In the genomic region with DNA sequence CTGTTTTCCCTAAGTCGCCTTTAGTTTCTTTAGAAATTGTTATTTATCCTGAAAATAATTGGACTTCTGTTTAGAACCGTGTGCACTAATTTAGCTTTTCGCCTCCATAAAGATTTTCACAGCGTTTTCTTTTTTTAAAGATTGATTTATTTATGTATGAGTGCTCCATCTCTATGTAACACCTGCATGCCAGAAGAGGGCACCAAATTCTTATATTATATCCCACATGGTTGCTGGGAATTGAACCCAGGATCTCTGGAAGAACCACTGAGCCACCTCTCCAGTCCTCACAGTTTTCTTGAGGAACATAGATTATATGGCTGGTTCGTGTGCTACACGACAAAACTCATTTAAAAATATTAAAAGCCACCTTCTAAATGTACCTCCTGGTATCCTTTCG, we compare ENCODE assay signal across 8 mouse cellular contexts. TPM values are rescaled to one million over a fixed set of nuclear protein-coding genes. Genes with fewer than 3 reads are reported as not detected.
A peak's percentile ranks its signal among the peaks of the same experiment; 100 is the strongest.
DNase-seq lines count a peak whose midpoint lies in the region; ATAC-seq lines count a peak whose summit lies in the region.

No protein-coding gene starts in this region.

- H3K9ac ChIP-seq in heart, embryonic 13.5 days = peak overlapping the region; percentile 94
- H3K9ac ChIP-seq in hindbrain, embryonic 11.5 days (ENCODE audit: low read depth, low read length) = peak overlapping the region; percentile 66
- peak overlapping the region; percentile 74 for H3K9ac ChIP-seq in midbrain, embryonic 14.5 days (replicated peaks; ENCODE audit: low read length)

- H3K36me3 ChIP-seq in heart, embryonic 13.5 days = peaks cover 29% of the 10 kb centered on the region
- 0 out of 2 replicates have a peak, but pooled peaks cover 4% of the 10 kb centered on the region for H3K36me3 ChIP-seq in hindbrain, embryonic 11.5 days (ENCODE audit: control insufficient read depth, insufficient read depth, low read length)
- peaks cover 25% of the 10 kb centered on the region for H3K36me3 ChIP-seq in midbrain, embryonic 14.5 days (ENCODE audit: control insufficient read depth, insufficient read depth, low read length)

- no peaks in the 10 kb centered on the region for H3K9me3 ChIP-seq in heart, embryonic 13.5 days
- no peaks in the 10 kb centered on the region for H3K9me3 ChIP-seq in hindbrain, embryonic 11.5 days (ENCODE audit: control insufficient read depth, low read length)
- H3K9me3 ChIP-seq in midbrain, embryonic 14.5 days (ENCODE audit: control insufficient read depth, low read length) = no peaks in the 10 kb centered on the region

- 18% methylated on average over 7 of the region's 7 CpGs for WGBS in heart, embryonic 13.5 days
- WGBS in hindbrain, embryonic 11.5 days = 20% methylated on average over 7 of the region's 7 CpGs
- WGBS in midbrain, embryonic 14.5 days = 23% methylated on average over 7 of the region's 7 CpGs

- no peaks in the 10 kb centered on the region for H3K27me3 ChIP-seq in heart, embryonic 13.5 days (replicated peaks)
- no peaks in the 10 kb centered on the region for H3K27me3 ChIP-seq in hindbrain, embryonic 11.5 days (ENCODE audit: control insufficient read depth, insufficient read depth, low read length)
- H3K27me3 ChIP-seq in midbrain, embryonic 14.5 days (ENCODE audit: control insufficient read depth, insufficient read depth, low read length) = no peaks in the 10 kb centered on the region

- H3K4me3 ChIP-seq in heart, embryonic 13.5 days = peak overlapping the region; percentile 96
- H3K4me3 ChIP-seq in hindbrain, embryonic 11.5 days (ENCODE audit: low read depth, low read length) = peak overlapping the region; percentile 89
- H3K4me3 ChIP-seq in midbrain, embryonic 14.5 days (replicated peaks; ENCODE audit: low read depth, low read length) = peak overlapping the region; percentile 94

- H3K4me1 ChIP-seq in heart, embryonic 13.5 days = peaks cover 20% of the 10 kb centered on the region
- H3K4me1 ChIP-seq in hindbrain, embryonic 11.5 days (replicated peaks; ENCODE audit: control insufficient read depth, insufficient read depth, low read length) = 0 out of 2 replicates have a peak, but pooled peaks cover 2% of the 10 kb centered on the region
- peaks cover 13% of the 10 kb centered on the region; the same call in 1 of the 2 replicates for H3K4me1 ChIP-seq in midbrain, embryonic 14.5 days (ENCODE audit: control insufficient read depth, insufficient read depth, low read length)

- peak overlapping the region; percentile 95 for H3K27ac ChIP-seq in heart, embryonic 13.5 days (replicated peaks)
- H3K27ac ChIP-seq in hindbrain, embryonic 11.5 days (ENCODE audit: low read depth, low read length) = 0 out of 2 replicates have a peak overlapping the region, but pooled peaks have one; percentile 85
- H3K27ac ChIP-seq in midbrain, embryonic 14.5 days (replicated peaks; ENCODE audit: low read depth, low read length) = no peak overlapping the region

- no peak for ATAC-seq in heart, embryonic 13.5 days (ENCODE audit: extremely low read depth, insufficient number of reproducible peaks, low FRiP score, low TSS enrichment)
- ATAC-seq in hindbrain, embryonic 11.5 days (ENCODE audit: low FRiP score) = no peak
- no peak for ATAC-seq in midbrain, embryonic 14.5 days (ENCODE audit: low FRiP score, low TSS enrichment)

- intact Hi-C loops in heart, postnatal 10 days (cut with DNase I) = loop anchor here (5.0 kb wide), 5 partner anchors 53 to 1597 kb away; a partner anchor contains a TSS
- intact Hi-C loops in gastrocnemius, postnatal 14 days (cut with DNase I; ENCODE audit: low total_unique reads) = no loop called here

- H3K4me2 ChIP-seq in heart, embryonic 13.5 days = peak overlapping the region; percentile 87
- peak overlapping the region; percentile 80 for H3K4me2 ChIP-seq in hindbrain, embryonic 11.5 days (replicated peaks; ENCODE audit: low read depth, low read length)
- peak overlapping the region; percentile 91 for H3K4me2 ChIP-seq in midbrain, embryonic 14.5 days (ENCODE audit: low read length)

- no peak for DNase-seq in heart, postnatal 10 days
- peak; percentile 66 for DNase-seq in R1 (ENCODE audit: low read depth, low spot score)
- DNase-seq in hindbrain, embryonic 11.5 days (ENCODE audit: low spot score) = peak; percentile 33
- peak; percentile 64 for DNase-seq in midbrain, embryonic 14.5 days
- no peak for DNase-seq in right cerebral cortex, adult 18-20 months
- no peak for DNase-seq in gastrocnemius, postnatal 14 days
- no peak for DNase-seq in gastrocnemius, postnatal 10 days

RNA-seq across cellular contexts. Expression of a gene that starts 1.1 kb away (rescaled TPM):
- 39.2 and 42.8 TPM in 2 replicates for polyA plus RNA-seq in heart, embryonic 13.5 days (2015; fragmentation: Nextera tagmentation; extraction: Ambion mirVana)
- 10 to 100 TPM; 25.0 to 28.6 TPM for total RNA-seq in heart, postnatal 10 days (2021)
- polyA plus RNA-seq in hindbrain, embryonic 11.5 days (2014; fragmentation: Nextera tagmentation; extraction: Ambion mirVana) = 38.7 and 41.7 TPM in 2 replicates
- 25.1 and 26.5 TPM in 2 replicates for polyA plus RNA-seq in midbrain, embryonic 14.5 days (2014; fragmentation: Nextera tagmentation; extraction: Ambion mirVana)
- 10 to 100 TPM; 16.2 to 17.4 TPM for total RNA-seq in gastrocnemius, postnatal 14 days (2021)
- total RNA-seq in gastrocnemius, postnatal 10 days (2021) = 10 to 100 TPM; 15.4 to 16.7 TPM

RNA-seq across cellular contexts. Expression of a gene that starts 54.9 kb away (rescaled TPM):
- 59.9 and 63.9 TPM in 2 replicates for polyA plus RNA-seq in heart, embryonic 13.5 days (2015; fragmentation: Nextera tagmentation; extraction: Ambion mirVana)
- 100 to 1,000 TPM; 103 to 105 TPM for total RNA-seq in heart, postnatal 10 days (2021)
- 75.4 and 78.6 TPM in 2 replicates for polyA plus RNA-seq in hindbrain, embryonic 11.5 days (2014; fragmentation: Nextera tagmentation; extraction: Ambion mirVana)
- 96.2 and 102 TPM in 2 replicates for polyA plus RNA-seq in midbrain, embryonic 14.5 days (2014; fragmentation: Nextera tagmentation; extraction: Ambion mirVana)
- total RNA-seq in gastrocnemius, postnatal 14 days (2021) = 10 to 100 TPM; 69.8 to 73.6 TPM
- 10 to 100 TPM; 77.6 to 79.1 TPM for total RNA-seq in gastrocnemius, postnatal 10 days (2021)

Comparison
In these comparisons a context has a peak if more than half of its experiments do, and no peak if none do; other contexts are left out.
1. DNase-seq: peak in R1 (single experiment), hindbrain, embryonic 11.5 days (single experiment) and midbrain, embryonic 14.5 days (single experiment); none in heart, postnatal 10 days (0 of 2), right cerebral cortex, adult 18-20 months (single experiment), gastrocnemius, postnatal 14 days (single experiment) and gastrocnemius, postnatal 10 days (single experiment).
2. Peak in every context shown above with its lines, with median percentiles within 50 percentile points of each other: H3K4me2 ChIP-seq, H3K4me3 ChIP-seq and H3K9ac ChIP-seq.